Mouse (Mus musculus) embryonic facial prominence, embryonic 10.5 days (tissue): Measurements from ENCODE around the gene Slc25a25. TPM values are rescaled to one million over a fixed set of nuclear protein-coding genes. Genes with fewer than 3 reads are reported as not detected.

Experiments used
- DNase-seq: peaks from one replicate; pipeline ENCODE4 v3.0.0-alpha.2; 2017; ENCODE audit warnings: low spot score
- H3K27ac ChIP-seq: fragments of 300-500 bp; sonication (generic); replicated peaks from 2 replicates; pipeline ENCODE4 v1.5.1; 2016; ENCODE audit warnings: mild to moderate bottlenecking
- H3K27me3 ChIP-seq: fragments of 300-500 bp; sonication (generic); replicated peaks from 2 replicates; pipeline ENCODE4 v1.6.1; 2016; ENCODE audit warnings: low read depth, mild to moderate bottlenecking; ENCODE audit not compliant: poor library complexity, severe bottlenecking
- H3K36me3 ChIP-seq: fragments of 300-500 bp; sonication (generic); replicated peaks from 2 replicates; pipeline ENCODE4 v1.6.1; 2016; ENCODE audit warnings: mild to moderate bottlenecking, moderate library complexity
- H3K4me1 ChIP-seq: fragments of 300-500 bp; sonication (generic); 2 replicates; pipeline ENCODE4 v1.6.1; 2016
- H3K4me3 ChIP-seq: fragments of 300-500 bp; sonication (generic); 2 replicates; pipeline ENCODE4 v1.5.1; 2016; ENCODE audit warnings: mild to moderate bottlenecking, moderate library complexity
- H3K9me3 ChIP-seq: fragments of 300-500 bp; sonication (generic); 2 replicates; pipeline ENCODE4 v1.6.1; 2016; ENCODE audit warnings: mild to moderate bottlenecking
- WGBS: fragments of 180-500 bp; shearing (Covaris S2); methylation state at CpG from one replicate; pipeline ENCODE4 v1.1.7; 2016; 5-methylcytosine and 5-hydroxymethylcytosine counted together
- polyA plus RNA-seq: library from polyadenylated mRNA; unstranded; fragments of >200 nt; fragmentation: Nextera tagmentation; extraction: Ambion mirVana; gene quantifications from 2 replicates; pipeline ENCODE4 v1.2.1, GENCODE M21; 2016

Slc25a25 gene
- polyA plus RNA-seq, 1 experiment from 2014 or later = 31.8 TPM

- Histone ChIP-seq H3K4me3 (no peak overlapping the region), H3K36me3 (peaks cover 22% of the 10 kb centered on the region), H3K27ac (no peak overlapping the region; the same call in 1 of the 2 replicates), H3K27me3 (no peaks in the 10 kb centered on the region), H3K4me1 (peaks cover 38% of the 10 kb centered on the region), H3K9me3 (no peaks in the 10 kb centered on the region)
- no peak for DNase-seq
- 90% methylated on average over 10 of the region's 10 CpGs for whole genome bisulfite sequencing
These were observed 3.4 kb upstream of the Slc25a25 start for GRCm38 (mm10) chr2:32454633-32455032.

- no peaks in the 10 kb centered on the region for H3K27me3 ChIP-seq
- DNase-seq = no peak
- H3K4me1 ChIP-seq = peaks cover 38% of the 10 kb centered on the region
- no peak overlapping the region for H3K27ac ChIP-seq
- H3K36me3 ChIP-seq = peaks cover 22% of the 10 kb centered on the region
- H3K9me3 ChIP-seq = no peaks in the 10 kb centered on the region
- no peak overlapping the region for H3K4me3 ChIP-seq
- WGBS = 87% methylated on average over 5 of the region's 5 CpGs
These were observed 2.5 kb upstream of the Slc25a25 start for GRCm38 (mm10) chr2:32453641-32454303.

GRCm38 (mm10) chr2:32452441-32452971, 1.3 kb upstream of the Slc25a25 start:
- no peak for DNase-seq
- WGBS = 94% methylated on average over 16 of the region's 16 CpGs

GRCm38 (mm10) chr2:32451870-32452372, 676 bp upstream of the Slc25a25 start:
- Histone ChIP-seq H3K27ac (peak overlapping the region; percentile 89), H3K9me3 (no peaks in the 10 kb centered on the region), H3K4me3 (peak overlapping the region; percentile 81), H3K4me1 (peaks cover 45% of the 10 kb centered on the region), H3K36me3 (peaks cover 28% of the 10 kb centered on the region), H3K27me3 (no peaks in the 10 kb centered on the region)
- DNase-seq = peak; percentile 99
- WGBS = under 1% methylated on average over 25 of the region's 25 CpGs

More at GRCm38 (mm10) chr2:32452441-32452971, 1.3 kb upstream of the Slc25a25 start:
- Histone ChIP-seq H3K27ac (peak overlapping the region; percentile 89), H3K4me1 (peaks cover 44% of the 10 kb centered on the region), H3K36me3 (peaks cover 24% of the 10 kb centered on the region), H3K9me3 (no peaks in the 10 kb centered on the region), H3K4me3 (peak overlapping the region; percentile 81), H3K27me3 (no peaks in the 10 kb centered on the region)

- no peak for DNase-seq
- peaks cover 26% of the 10 kb centered on the region for H3K36me3 ChIP-seq
- 80% methylated on average over 15 of the region's 15 CpGs for WGBS
- H3K9me3 ChIP-seq = no peaks in the 10 kb centered on the region
- H3K27ac ChIP-seq = peak within 1 kb of the TSS; percentile 89
- H3K27me3 ChIP-seq = no peaks in the 10 kb centered on the region
- peak within 1 kb of the TSS; percentile 81 for H3K4me3 ChIP-seq
- H3K4me1 ChIP-seq = peaks cover 45% of the 10 kb centered on the region
These were observed 1.2 kb downstream of the Slc25a25 start, which contains the start of gene Naif1 for GRCm38 (mm10) chr2:32449761-32450754. Gene Naif1, plus strand, starts transcription at chr2:32450457.

GRCm38 (mm10) chr2:32448480-32448879, 2.8 kb downstream of the Slc25a25 start:
- Histone ChIP-seq H3K36me3 (peaks cover 35% of the 10 kb centered on the region; the same call in 1 of the 2 replicates), H3K4me1 (peaks cover 41% of the 10 kb centered on the region), H3K27ac (no peak overlapping the region), H3K4me3 (no peak overlapping the region), H3K27me3 (no peaks in the 10 kb centered on the region), H3K9me3 (no peaks in the 10 kb centered on the region)
- 85% methylated on average over 1 of the region's 1 CpGs for WGBS
- DNase-seq = no peak

- 0 out of 2 replicates have a peak overlapping the region, but pooled peaks have one; percentile 41 for H3K27ac ChIP-seq
- H3K9me3 ChIP-seq = no peaks in the 10 kb centered on the region
- no peaks in the 10 kb centered on the region for H3K27me3 ChIP-seq
- peaks cover 30% of the 10 kb centered on the region for H3K4me1 ChIP-seq
- DNase-seq = no peak
- H3K4me3 ChIP-seq = no peak overlapping the region
- WGBS = 82% methylated on average over 9 of the region's 9 CpGs
- H3K36me3 ChIP-seq = peaks cover 35% of the 10 kb centered on the region; the same call in 1 of the 2 replicates
These were observed 3.8 kb downstream of the Slc25a25 start for GRCm38 (mm10) chr2:32447264-32447936.

GRCm38 (mm10) chr2:32445535-32445934, 5.7 kb downstream of the Slc25a25 start:
- H3K27ac ChIP-seq = no peak overlapping the region

GRCm38 (mm10) chr2:32441550-32441949, 9.7 kb downstream of the Slc25a25 start:
- H3K9me3 ChIP-seq = no peaks in the 10 kb centered on the region
- no peaks in the 10 kb centered on the region for H3K27me3 ChIP-seq
- DNase-seq = no peak
- no peak overlapping the region for H3K4me3 ChIP-seq
- 93% methylated on average over 2 of the region's 2 CpGs for WGBS
- H3K36me3 ChIP-seq = peaks cover 26% of the 10 kb centered on the region; the same call in 1 of the 2 replicates
- H3K27ac ChIP-seq = no peak overlapping the region
- peaks cover 39% of the 10 kb centered on the region for H3K4me1 ChIP-seq

More at GRCm38 (mm10) chr2:32445535-32445934, 5.7 kb downstream of the Slc25a25 start:
- Histone ChIP-seq H3K4me1 (peaks cover 23% of the 10 kb centered on the region), H3K27me3 (no peaks in the 10 kb centered on the region), H3K4me3 (no peak overlapping the region), H3K36me3 (peaks cover 35% of the 10 kb centered on the region; the same call in 1 of the 2 replicates), H3K9me3 (no peaks in the 10 kb centered on the region)
- no peak for DNase-seq
- 84% methylated on average over 1 of the region's 1 CpGs for WGBS

- Histone ChIP-seq H3K9me3 (no peaks in the 10 kb centered on the region), H3K4me3 (no peak overlapping the region), H3K4me1 (peaks cover 39% of the 10 kb centered on the region), H3K27ac (no peak overlapping the region), H3K36me3 (peaks cover 21% of the 10 kb centered on the region; the same call in 1 of the 2 replicates), H3K27me3 (no peaks in the 10 kb centered on the region)
- no peak for DNase-seq
- WGBS = 94% methylated on average over 1 of the region's 1 CpGs
These were observed 10.6 kb downstream of the Slc25a25 start for GRCm38 (mm10) chr2:32440632-32441031.

GRCm38 (mm10) chr2:32440164-32440563, 11.1 kb downstream of the Slc25a25 start:
- peaks cover 16% of the 10 kb centered on the region; the same call in 1 of the 2 replicates for H3K36me3 ChIP-seq
- no peaks in the 10 kb centered on the region for H3K27me3 ChIP-seq
- no peak overlapping the region for H3K4me3 ChIP-seq
- H3K4me1 ChIP-seq = peaks cover 39% of the 10 kb centered on the region
- no peak for DNase-seq
- H3K9me3 ChIP-seq = no peaks in the 10 kb centered on the region
- 74% methylated on average over 2 of the region's 2 CpGs for WGBS
- H3K27ac ChIP-seq = 0 out of 2 replicates have a peak overlapping the region, but pooled peaks have one; percentile 15
